Mouse (Mus musculus) large intestine, adult 2 months (tissue): Measurements from ENCODE around the gene Spryd3. TPM values are rescaled to one million over a fixed set of nuclear protein-coding genes. Genes with fewer than 3 reads are reported as not detected.

Source experiments
- DNase-seq: peaks from one replicate; pipeline ENCODE4 v3.0.0-alpha.2; 2012; ENCODE audit warnings: low read depth, low spot score
- WGBS: fragments of 180-500 bp; shearing (Covaris S2); methylation state at CpG from one replicate; pipeline ENCODE4 v1.1.7; 2018; 5-methylcytosine and 5-hydroxymethylcytosine counted together
- polyA plus RNA-seq: library from polyadenylated mRNA; depleted of rRNA; stranded (reverse); fragments of >200 nt; gene quantifications from 2 replicates; pipeline ENCODE4 v1.2.3, GENCODE M21; 2012

Spryd3 gene
- polyA plus RNA-seq, 1 experiment, result 32.1 TPM

DNA sequence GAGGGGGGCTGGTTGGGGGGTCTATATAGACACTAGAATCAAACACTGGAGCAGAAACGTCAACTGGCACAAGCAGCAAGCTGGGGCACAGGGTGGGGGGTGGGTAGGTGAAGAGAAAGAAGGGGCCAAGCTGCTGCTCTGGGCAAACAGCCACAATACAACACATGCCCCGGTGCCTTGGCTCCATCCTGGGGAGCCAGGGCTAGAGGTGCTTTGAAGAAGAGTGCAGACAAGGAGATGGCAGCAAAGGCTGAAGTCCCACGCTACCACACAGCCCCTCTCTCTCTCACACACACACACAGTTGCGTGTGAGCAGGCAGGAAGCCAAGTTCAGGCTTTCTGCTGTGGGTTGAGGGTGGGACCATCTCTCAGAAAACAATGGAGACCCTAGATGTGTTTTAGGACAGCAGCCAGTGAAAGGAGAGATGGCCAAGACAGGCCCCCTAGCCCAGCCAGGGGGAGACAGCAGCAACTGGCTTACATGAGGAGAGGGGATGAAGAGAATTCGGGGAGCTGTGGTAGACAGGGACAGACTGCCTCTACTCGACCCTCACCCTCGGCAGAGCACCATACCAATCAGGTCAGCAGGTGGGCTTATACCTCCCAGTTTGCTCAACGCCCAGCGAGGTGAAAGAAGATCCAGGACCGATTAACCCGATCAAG is 19.1 kb downstream of the Spryd3 start:
- 77% methylated on average over 11 of the region's 11 CpGs for WGBS

DNA sequence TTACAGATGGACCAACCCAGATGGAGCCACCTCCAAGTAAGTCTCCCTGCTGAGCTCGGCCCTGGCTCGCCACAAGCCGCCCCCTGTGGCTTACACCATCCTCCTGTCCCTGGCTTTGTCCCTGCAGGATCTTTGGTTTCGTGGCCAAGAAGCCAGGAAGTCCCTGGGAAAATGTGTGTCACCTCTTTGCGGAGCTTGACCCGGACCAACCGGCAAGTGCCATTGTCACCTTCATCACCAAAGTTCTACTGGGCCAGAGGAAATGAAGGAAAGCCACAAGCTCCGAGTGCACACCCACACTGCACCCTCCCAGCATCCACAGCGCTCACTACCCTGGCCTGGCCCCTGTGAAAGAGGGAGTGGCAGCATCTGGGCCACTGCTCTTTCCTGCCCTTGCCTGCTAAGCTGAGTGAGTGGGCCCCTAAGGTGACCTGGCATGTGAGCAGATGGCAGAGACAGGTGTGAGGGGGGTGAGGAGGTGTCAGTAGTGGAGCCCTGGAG is 20.3 kb downstream of the Spryd3 start:
- 70% methylated on average over 9 of the region's 9 CpGs for WGBS
- no peak for DNase-seq

More for the DNA sequence above, 19.1 kb downstream of the Spryd3 start:
- no peak for DNase-seq

DNA sequence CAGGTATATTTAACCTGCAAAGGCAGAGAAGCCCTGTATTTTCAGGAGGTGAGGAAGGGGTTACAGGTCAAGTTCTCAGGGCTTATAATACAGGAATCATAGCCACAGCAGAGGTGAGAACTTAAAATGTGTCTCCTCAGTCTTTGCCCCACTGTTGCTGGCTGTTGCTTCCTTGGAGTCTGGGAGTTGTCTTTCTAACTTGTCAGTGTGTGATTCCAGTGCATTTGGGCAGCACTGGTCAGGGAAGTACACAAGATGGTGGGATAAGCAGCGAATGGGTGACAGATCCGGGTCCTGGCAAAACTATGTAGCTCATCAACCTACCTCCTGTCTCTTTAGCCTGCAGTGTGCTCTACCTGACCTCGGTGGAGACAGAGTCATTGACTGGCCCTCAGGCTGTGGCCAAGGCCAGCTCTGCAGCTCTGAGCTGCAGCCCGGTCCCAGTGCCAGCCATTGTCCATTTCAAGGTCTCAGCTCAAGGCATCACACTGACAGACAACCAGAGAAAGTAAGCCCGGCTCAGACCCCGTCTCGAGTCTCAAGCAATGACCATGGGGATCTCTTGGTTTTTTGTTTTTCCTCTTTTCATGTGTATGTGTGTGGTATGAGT is 21.3 kb downstream of the Spryd3 start:
- DNase-seq, result no peak

DNA sequence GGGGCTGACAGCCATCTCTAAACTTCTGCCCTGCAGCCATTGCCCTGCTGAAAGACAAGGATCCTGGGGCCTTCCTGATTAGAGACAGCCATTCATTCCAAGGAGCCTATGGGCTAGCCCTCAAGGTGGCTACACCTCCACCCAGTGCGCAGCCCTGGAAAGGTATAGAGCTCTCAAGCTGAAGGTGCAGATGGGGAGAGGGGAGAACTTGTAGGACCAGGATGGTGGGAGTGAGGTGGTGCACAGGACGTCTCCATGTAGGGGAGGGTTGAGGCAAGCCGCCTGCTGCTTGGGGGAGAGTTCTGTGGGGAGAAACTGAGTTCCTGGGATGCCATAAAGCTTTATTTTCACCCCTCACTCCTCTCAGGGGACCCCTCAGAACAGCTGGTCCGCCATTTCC is 22.4 kb downstream of the Spryd3 start:
- no peak for DNase-seq
- WGBS, result 93% methylated on average over 4 of the region's 4 CpGs

More for the DNA sequence above, 21.3 kb downstream of the Spryd3 start:
- 82% methylated on average over 7 of the region's 7 CpGs for WGBS

DNA sequence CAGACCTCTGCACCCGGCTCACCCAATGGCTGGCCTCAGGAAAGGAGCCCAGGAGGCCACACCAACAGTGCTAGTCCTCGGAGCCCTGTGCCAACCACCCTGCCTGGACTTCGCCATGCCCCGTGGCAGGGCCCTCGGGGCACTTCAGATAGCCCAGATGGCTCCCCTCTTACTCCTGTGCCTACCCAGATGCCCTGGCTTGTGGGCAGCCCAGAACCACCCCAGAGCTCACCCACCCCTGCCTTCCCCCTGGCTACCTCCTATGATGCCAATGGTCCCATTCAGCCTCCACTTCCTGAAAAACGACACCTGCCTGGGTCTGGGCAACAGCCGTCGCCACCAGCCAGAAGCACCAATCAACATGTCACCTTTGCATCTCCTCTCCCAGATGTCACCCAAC is 23.2 kb downstream of the Spryd3 start:
- 74% methylated on average over 8 of the region's 8 CpGs for WGBS

DNA sequence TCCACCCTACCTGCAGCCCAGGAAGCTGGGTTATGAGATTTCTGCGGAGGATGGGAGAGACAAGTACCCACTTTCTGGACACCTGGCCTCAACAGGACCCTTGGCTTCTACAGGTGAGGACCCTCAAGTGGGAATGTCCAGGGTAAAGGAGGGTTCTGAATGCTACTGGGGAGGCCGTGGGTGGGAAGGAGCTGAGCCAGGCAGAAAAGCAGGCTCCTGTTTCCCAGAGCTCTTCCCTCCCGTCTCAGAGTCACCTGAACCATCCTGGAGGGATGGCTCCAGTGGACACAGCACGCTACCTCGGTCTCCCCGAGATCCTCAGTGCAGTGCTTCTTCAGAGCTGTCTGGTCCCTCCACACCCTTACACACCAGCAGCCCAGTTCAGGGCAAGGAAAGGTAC is 23.9 kb downstream of the Spryd3 start:
- DNase-seq, result no peak

More for the DNA sequence above, 23.2 kb downstream of the Spryd3 start:
- no peak for DNase-seq

DNA sequence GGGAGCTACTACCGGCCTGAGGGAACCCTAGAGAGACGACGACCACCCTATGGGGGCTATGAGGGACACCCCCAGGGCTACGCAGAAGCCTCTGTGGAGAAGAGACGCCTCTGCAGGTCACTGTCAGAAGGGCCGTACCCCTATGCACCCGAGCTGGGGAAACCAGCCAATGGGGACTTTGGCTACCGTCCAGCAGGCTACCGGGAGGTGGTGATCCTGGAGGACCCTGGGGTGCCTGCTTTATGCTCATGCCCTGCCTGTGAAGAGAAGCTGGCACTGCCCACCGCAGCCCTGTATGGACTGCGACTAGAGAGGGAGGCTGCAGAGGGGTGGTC is 24.6 kb downstream of the Spryd3 start:
- DNase-seq, result no peak
- WGBS, result 83% methylated on average over 11 of the region's 11 CpGs

More for the DNA sequence above, 23.9 kb downstream of the Spryd3 start:
- 89% methylated on average over 6 of the region's 6 CpGs for WGBS

DNA sequence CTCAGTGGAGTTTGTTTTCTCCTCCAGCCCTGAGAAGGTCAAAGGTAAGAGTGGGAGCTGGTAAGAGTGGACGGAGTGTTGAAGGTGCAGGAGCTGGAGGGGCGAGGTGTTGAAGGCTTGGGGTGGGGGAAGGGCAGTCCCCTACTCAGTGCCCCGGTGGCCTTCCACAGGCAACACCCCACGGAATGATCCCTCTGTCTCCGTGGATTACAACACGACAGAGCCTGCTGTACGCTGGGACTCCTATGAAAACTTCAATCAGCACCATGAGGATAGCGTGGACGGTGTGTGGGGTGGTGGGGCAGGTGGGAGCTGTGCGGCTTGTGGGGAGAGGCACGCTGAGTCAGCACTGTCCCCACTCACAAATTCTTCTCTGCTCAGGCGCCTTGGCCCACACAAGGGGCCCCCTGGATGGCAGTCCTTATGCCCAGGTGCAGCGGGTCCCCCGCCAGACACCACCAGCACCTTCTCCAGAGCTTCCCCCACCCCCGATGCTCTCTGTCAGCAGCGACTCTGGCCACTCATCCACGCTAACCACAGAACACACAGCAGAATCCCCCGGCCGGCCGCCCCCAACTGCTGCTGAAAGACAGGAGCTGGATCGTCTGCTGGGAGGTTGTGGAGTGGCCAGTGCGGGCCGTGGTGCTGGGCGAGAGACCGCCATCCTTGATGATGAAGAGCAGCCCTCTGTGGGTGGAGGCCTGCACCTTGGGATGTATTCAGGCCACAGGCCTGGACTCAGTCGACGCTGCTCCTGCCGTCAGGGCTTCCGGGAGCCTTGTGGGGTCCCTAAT is 25.1 kb downstream of the Spryd3 start:
- DNase-seq, result no peak
- 86% methylated on average over 29 of the region's 29 CpGs for WGBS

DNA sequence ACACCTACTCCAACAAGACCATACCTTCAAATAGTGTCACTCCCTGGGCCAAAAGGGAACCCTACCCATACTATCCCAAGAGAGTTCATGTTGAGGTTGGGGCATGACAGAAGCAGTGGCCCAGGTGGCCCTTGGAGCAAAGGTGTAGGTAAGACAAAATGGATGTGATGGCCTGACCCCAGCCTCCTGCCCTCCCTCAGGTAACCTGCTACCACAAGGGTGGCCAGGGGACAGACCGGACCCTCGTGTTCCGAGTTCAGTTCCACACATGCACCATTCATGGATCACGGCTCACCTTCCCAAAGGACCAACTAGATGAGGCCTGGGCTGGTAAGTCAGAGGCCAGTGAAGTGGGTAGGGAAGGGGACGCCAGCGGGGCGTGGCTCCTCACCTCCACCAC is 25.8 kb downstream of the Spryd3 start:
- WGBS, result 89% methylated on average over 7 of the region's 7 CpGs
- no peak for DNase-seq

DNA sequence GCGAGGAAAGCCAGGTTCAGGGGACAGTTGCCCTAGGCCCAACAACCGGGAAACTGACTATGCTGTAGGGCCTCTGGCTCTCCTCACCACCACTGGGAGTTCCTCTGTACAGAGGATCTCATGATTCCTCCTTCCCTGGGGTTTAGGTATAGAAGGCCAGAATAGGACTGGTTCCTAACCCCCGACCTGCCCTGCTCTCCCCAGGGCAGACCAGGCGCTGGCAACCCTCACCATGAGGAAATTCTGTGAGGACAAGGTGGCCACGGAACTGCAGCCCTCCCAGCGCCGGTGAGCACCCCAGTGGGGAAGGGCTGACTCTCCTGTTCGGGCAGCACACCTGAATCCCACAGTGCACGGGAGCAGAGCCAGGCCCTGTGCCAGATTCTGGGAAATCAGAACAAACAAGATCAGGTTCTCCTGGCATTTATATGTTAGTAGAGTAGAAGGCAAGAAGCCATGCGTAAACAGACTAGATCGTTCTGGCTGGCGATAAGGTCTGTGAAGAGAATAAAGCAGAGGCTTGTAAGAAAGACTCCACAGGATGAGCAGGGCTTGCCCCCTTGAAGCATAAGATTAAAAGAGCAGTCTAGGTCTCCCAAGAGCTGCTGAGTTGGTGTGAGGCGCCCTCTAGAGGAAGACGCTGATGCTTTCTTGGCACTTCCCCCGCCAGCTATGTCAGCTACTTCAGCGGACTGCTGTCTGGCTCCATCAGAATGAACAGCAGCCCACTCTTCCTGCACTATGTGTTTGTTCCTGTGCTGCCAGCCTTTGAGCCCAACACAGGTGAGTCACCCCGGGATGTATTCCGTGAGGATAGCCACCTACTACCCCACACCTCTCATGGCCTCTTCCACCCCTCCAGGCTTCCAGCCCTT is 27.1 kb downstream of the Spryd3 start:
- DNase-seq, result no peak
- WGBS, result 39% methylated on average over 18 of the region's 18 CpGs

DNA sequence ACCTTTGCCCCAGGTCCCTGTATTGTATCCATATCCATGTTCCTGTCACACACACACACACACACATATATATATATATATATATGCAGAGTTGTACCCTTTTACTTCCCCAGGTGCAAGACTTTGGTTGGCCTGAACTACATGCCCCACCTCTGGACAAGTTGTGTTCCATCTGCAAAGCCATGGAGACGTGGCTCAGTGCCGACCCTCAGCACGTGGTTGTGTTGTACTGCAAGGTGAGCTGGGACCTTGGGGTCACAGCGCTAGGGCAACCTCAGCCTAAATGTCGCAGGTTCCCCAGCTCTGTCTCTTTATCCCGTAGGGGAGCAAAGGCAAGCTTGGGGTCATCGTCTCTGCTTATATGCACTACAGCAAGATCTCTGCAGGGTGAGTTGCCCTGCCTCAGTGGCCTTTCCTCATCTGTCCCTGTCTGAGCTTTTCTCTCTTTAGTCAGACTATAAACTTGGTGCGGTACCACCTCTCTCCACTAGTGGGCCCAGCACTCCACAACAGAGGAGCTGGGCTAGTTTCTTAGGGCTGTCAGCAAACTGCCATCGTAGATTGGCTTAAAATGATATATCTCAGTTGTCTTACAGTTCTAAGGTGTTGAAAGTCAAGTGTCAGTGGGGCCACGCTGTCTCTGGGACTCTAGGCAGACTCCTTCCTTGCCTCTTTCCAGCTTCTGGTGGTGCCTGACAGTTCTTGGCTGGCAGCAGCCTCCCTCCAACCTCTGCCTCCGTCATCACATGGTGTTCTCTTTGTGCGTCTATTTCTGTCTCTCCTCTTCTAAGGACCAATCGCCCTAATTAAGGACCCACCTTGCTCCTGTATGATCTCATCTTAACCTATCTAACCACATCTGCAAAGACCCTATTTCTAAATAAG is 28.1 kb downstream of the Spryd3 start:
- no peak for DNase-seq
- 47% methylated on average over 13 of the region's 13 CpGs for WGBS

DNA sequence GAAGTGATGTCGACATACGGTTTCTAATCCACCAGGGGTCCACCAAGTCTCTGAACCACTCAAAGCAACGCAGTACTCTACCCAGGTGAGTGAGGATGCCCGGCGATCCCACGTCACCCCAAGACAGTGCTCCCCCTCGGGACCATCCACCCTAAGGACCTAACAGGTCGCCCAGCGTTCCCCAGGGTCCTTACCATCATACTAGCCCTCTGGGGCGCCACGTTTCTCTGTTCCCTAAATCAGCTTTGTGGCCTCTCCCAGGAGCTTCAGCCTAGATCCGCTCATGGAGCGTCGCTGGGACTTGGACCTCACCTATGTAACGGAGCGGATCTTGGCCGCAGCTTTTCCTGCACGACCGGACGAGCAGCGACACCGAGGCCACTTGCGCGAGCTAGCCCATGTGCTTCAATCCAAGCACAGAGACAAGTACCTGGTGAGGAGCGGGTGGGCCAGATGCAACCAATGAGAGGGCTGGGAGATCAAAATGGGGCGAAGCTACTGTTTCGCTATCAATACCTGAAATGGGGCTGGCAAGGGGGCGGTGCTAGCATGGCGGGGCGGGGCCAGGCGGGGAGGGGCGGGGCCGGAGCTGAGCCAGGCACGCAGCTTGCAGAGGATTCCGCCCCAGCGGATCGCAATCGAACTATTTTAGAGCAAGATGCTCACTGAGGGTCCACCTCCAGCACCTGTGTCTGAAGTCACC is 29.1 kb downstream of the Spryd3 start:
- WGBS, result 25% methylated on average over 38 of the region's 38 CpGs
- no peak for DNase-seq

DNA sequence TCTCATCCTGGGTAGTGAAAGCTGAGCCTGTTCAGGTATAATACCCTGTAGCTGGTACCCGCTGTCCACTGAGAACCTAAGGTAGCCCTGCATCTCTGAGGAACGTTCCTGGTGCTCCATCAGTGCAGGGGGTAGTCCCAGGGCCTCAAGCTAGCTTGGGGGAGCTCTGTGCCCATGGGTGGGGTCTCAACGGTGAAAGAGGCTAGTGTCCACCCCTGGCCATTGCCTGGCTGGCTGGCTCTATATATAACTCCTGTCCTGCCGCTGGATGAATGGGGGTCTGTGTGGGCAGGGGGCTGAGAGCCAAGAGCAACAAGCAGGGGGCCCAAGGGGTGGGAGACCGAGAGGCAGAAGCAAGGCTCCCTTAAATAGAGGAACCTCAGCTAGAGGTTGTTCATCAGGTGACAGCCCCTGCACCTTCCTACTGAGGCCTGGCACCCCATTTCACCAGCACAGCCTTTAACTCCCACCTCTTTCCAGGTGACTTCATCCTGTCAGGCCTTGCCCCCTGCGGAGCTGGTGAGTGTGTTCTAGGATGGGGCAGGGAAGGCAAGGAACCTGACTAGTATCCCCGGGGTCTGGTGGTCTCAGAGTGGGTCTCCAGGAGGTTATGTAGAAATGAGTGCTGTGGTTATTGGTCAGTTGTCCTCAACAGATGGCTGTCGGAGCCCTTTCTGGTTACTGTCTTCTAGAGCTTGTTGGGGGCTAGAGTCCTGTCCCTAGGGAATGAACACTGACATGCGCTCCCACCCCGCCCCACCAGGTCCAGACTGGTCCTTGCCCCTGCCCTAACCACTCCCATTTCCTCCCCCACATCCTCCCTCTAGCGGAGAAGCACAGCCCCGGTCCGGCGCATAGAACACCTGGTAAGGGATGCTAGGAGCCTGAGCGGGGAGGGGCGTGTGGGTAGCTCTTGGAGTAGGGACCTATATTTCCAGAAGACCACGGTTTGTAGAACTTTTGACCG is 30.0 kb downstream of the Spryd3 start:
- WGBS, result 23% methylated on average over 18 of the region's 18 CpGs
- no peak for DNase-seq

DNA sequence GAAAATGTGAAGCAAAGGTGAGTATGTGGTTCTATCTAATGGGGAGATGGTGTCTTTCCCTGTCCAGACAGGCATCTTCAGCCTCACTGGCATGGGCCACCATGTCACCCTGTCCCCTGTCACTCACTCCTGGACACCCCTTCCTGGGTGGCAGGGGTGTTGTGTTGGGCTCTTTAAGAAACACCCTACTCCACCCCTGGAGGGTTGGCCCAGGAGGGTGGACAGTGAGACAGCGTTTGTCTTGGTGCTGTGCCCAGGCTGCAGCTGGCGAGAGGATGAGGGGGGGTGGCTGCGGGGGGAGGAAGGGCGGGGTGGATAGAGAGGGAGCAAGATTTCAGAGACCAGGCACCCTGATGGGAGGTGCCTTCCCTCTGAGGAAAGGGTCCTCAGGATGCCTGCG is 30.7 kb downstream of the Spryd3 start:
- no peak for DNase-seq
- WGBS, result 1% methylated on average over 5 of the region's 5 CpGs

DNA sequence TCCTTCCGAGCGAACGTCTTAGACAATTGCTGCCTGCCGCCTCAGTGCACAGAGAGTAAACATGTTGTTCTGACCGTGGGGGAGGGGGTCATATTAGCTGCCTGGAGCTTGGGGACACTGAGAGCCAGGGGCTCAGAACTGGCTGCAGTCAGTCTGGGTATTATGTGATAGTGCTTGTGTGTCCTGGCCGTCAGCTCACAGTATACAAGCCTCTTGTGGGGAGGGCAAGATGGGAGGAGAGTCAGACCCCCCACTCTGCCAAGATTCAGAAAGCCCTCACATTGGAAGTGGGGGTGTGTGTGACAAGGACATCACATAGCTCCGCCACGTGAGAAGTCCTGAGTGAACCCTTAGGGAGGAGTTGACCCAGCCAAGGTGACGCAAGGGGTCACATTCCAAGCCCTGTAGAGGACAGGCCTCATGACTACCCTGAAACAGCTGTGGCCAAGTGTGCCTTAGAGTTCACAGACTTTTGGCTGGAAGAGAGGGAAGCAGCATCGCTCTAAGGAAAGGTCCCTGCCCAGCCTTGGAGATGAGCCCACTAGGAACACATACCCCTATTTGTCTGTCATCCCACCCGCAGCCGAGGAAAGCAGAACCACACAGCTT is 32.0 kb downstream of the Spryd3 start:
- no peak for DNase-seq
- whole genome bisulfite sequencing, result 60% methylated on average over 12 of the region's 12 CpGs

DNA sequence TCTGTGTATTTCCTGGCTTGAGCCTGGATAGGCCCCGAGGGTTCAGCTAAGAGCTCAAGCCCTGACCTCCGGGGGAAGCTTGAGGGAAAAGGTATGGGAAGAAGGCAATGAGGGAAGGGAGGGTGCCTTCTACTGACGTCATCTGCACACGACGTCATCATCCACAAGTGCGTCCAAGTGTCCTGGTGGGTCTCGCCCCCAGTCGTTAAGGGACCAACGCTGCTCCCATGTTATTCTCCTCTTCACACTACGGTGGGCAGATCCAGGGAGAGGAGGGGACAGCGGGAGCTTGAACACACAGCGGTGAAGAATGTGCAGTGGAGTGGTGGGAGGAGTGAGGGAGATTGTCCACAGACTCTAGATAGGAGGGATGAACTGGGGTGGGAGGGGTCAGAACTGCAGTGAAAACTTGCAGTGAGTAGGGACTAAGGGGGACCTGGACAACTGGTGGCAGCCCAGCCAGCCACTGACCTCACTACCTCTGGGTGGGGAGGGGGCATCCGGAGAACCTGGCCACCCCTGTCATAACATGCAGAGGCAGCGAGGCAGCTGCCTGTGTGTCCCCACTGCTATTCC is 32.6 kb downstream of the Spryd3 start:
- no peak for DNase-seq

More for the DNA sequence above, 32.6 kb downstream of the Spryd3 start:
- WGBS, result 55% methylated on average over 14 of the region's 14 CpGs
